Mouse (Mus musculus) common myeloid progenitor, adult 5-6 weeks (primary cell): ENCODE measurements at regions not wholly inside any gene's neighbourhood (a gene's known extent, or its start where the extent isn't known, plus 50 kb on each side); places are given as distances from the start of the nearest gene placed in this dataset.
A peak's percentile ranks its signal among the peaks of the same experiment; 100 is the strongest.

ENCODE experiments used
- ATAC-seq: replicated peaks from 2 replicates; pipeline ENCODE4 v1.8.0; 2016; ENCODE audit warnings: low read depth, mild to moderate bottlenecking, moderate TSS enrichment, inconsistent platforms; ENCODE audit not compliant: poor library complexity, severe bottlenecking

DNA sequence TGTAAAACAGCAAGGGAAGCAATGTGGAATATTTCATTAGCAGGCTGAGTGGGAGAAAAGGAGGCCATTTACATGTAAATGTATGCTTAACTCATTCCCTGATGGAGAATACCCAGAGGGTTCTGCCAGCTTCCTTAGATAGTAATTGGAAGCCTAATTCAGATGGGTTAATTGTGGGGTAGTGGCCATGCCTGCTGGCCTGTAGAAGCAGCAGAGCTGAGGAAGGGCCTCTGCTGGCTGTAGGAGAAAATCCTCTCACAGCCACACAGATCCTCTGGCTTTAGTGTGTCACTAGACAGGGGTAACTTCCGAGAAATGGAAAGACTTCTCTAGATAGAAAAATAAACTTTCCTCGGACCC, 1588.7 kb upstream of the Got2 start:
- ATAC-seq: no peak

GRCm38 (mm10) chr8:97476430-97477097, 1588.2 kb upstream of the Got2 start:
- no peak for ATAC-seq

DNA sequence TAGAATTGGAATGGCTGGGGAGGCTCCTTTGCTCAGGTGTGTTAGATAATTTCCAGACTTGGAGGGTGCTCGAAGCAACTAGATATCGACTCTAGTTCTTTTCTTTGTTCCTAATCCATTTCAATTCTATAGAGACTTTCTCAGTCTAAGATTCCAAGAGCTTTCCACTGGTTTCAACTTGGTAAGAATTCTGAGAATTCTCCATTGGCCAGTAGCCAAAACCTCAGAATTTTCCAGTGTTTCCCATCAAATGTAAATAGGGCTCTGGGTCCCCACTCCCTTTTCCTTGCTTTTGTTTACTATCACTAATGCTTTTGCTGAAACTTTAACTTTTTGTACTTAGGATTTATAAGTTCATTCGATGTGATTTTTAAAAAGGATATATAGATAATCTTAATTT, 1585.0 kb upstream of the Got2 start:
- no peak for ATAC-seq

GRCm38 (mm10) chr8:97461478-97461877, 1573.1 kb upstream of the Got2 start:
- ATAC-seq: no peak

- ATAC-seq: no peak
Measured at GRCm38 (mm10) chr8:97447696-97448095, 1559.3 kb upstream of the Got2 start.

- no peak for ATAC-seq
Measured at GRCm38 (mm10) chr8:97441483-97441882, 1553.1 kb upstream of the Got2 start.

- no peak for ATAC-seq
Measured at GRCm38 (mm10) chr8:97433584-97433983, 1545.2 kb upstream of the Got2 start.

DNA sequence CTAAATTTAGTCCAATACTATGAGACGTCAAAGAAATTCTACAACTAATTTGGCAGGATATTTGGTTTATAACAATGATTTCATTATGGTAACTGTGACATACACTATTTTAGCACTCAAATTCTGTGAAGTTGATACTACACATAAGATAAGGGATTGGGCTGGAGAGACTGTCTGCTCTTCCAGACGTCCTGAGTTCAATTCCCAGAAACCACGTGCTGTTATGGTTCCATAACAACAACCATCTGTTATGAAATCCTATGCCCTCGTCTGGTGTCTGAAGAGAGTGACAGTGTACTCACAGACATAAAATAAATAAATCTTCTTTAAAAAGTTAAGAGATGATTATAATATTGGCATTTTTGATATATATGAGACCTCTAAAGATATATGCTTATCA, 1543.1 kb upstream of the Got2 start:
- no peak for ATAC-seq

GRCm38 (mm10) chr8:97422331-97422730, 1534.0 kb upstream of the Got2 start:
- ATAC-seq: no peak

GRCm38 (mm10) chr8:97414742-97415141, 1526.4 kb upstream of the Got2 start:
- no peak for ATAC-seq

DNA sequence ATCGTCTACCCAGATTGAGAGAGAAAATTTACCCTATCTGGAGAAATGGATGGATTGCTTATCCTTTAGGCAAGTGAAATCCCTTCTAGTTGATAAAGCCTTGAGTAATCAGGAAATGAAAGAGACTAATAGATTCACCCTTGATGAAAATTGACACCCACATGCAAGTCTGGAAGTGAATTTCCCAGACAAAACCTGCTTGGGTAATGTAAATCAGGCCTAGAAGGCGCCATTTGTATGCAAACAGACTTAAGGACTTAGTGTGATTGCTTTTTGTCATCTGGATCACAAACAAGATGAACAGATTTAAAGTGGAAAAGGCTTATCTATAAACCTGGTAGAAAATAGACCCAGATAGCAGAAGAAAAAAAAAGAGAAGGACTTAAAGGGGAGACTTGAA, 1515.0 kb upstream of the Got2 start:
- no peak for ATAC-seq

GRCm38 (mm10) chr8:97397327-97397719, 1509.0 kb upstream of the Got2 start:
- ATAC-seq: no peak

DNA sequence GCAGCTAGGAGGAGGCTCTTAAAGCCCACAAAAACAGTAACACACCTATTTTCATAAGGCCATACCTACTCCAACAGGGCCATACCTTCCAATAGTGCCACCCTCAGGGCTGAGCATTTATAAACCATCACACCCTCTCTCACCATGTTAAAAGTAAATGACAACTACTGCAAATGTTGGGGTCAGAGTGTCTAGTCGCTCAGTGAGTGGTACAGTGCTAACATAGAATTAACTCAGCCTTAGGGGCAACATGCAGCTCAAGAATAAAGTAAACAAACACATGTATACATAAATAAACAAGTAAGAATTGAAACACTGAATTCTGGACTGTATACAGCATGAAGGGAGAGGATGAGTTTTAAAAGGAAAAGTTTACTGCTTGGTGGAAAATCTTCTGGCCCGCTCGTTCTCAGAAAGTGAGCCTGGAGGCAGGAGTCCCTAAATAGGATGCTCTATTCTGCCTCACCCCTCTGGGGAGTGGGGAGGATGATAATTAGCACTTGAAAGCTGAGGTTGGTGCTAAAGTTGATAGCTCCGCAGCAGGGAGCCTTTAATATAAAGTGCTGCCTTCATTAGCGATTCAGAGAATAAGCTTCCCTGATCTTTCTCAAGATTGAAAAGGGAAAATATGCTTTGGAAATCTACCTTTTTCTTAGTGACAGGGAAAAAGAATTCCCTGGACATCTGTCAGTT, 1508.4 kb upstream of the Got2 start:
- no peak for ATAC-seq

GRCm38 (mm10) chr8:97389651-97390050, 1501.3 kb upstream of the Got2 start:
- ATAC-seq: no peak

DNA sequence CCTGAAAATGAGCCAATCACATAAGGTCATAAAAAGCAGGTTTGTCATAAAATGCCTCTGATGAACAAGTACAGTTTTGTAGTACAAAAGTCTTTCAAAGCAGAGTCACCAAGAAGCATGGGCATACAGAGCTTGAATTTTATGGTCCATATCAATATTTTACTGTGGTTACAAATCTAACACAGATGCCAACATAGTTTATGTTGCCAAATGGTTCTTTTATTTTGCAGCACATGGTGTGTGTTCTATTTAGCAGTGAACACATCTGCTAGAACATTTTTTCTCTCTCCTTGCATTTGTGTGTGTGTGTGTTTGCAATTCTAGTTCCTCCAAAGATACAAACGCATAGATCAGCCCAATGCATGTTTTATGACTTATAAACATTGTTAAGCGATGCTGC, 1500.8 kb upstream of the Got2 start:
- no peak for ATAC-seq

GRCm38 (mm10) chr8:97374911-97375771, 1486.8 kb upstream of the Got2 start:
- no peak for ATAC-seq

DNA sequence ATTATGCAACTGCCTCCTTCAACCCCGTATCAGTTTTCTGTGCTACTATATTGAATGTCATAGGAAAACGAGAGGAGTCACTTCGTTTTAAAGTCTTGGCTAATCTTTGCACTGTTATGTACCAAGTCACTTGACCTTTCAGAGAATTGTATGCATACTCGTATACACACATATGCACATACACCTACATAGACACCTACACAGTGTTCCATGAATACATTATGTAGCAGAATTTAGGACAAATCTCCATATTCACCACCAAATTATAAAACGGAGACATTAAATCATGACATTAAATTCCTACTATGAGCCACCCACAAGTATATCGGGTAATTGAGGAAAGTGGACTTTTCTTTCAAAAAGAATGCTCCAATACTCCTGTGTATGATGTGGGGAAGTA, 1458.3 kb upstream of the Got2 start:
- ATAC-seq: no peak

- no peak for ATAC-seq
Measured at GRCm38 (mm10) chr8:97315497-97315896, 1427.2 kb upstream of the Got2 start.

- ATAC-seq: peak; percentile 60
Measured at GRCm38 (mm10) chr8:97308304-97308703, 1420.0 kb upstream of the Got2 start.

DNA sequence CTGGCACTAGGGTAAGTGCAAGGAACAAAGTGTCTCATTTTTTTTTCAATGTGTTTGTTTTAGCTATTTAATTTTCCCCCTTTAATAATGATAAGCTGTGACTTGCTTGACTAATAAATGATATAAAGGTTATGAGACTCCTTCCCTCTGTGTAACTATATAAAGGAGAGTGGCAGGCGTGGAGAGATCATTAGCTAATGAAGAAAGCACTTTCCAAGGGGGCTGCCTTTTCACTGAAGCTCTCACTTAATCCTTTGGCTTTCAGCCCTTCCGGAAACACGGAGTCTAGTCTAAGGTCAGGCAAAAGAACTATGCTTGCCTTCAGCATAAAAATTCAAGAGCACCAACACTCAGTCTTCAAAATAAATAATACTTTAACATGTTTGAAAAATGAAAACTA, 1382.2 kb upstream of the Got2 start:
- ATAC-seq: no peak

DNA sequence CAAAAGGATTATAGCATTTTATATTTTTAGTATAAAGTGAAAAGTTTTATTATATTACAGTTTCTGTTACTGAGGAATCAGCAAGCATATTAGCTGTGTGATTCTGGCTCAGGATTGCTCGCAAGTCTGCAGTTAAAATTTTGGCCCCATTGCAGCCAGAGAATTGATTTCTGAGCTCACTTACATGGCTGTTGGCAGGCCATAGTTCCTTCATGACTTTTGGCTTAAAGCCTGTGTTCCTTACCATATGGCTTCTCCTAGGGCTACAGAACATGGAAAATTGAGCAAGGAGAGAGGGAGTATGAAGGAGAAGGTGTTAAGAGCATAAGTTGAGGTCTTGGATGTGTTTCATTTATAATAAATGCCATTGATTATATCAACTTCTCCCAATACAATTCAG, 1372.6 kb upstream of the Got2 start:
- no peak for ATAC-seq
